Mouse (Mus musculus) embryonic fibroblast, embryonic 13.5 days (primary cell): ENCODE results near the gene Tbc1d12.

Source experiments
- CTCF ChIP-seq: IDR thresholded peaks from 2 replicates; pipeline ENCODE4 v1.5.1; 2011; ENCODE audit warnings: mild to moderate bottlenecking, control low read depth, low read length, moderate library complexity, borderline replicate concordance; ENCODE audit not compliant: insufficient read depth
- POLR2A ChIP-seq: IDR thresholded peaks from 2 replicates; pipeline ENCODE4 v1.6.1; 2011; ENCODE audit warnings: low read depth, mild to moderate bottlenecking, control low read depth, low read length, moderate library complexity

DNA sequence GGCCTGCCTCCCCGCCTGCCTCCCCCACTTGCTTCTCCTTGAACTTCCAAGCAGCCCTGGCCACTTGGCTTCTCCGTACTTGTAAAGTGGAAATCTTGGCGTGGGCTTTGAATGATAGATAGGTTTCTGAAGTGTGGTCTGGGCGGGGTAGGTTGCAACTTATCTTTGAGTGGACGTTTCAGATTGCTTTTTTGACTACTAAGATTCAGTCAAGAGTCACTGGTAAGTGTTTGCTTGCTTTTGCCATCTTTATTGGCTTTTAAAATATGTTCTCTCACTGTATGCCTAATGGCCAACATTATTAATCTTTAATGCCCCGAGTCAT lies 95.1 kb downstream of the Tbc1d12 start:
- TF ChIP-seq CTCF = no peak
- TF ChIP-seq POLR2A = no peak
